Mouse (Mus musculus) v-Abl transformed pro-B cells (cell line): Measurements from ENCODE around the gene Kcnn4.

ENCODE experiments used
- in situ Hi-C, 2 experiments: fragments of 400-800 bp; cut with MboI; formaldehyde crosslinking; loops; one replicate each; pipeline ENCODE4 v1.15.1; 2025; ENCODE audit not compliant: unreplicated experiment in 2 of 2

Gene Kcnn4

DNA sequence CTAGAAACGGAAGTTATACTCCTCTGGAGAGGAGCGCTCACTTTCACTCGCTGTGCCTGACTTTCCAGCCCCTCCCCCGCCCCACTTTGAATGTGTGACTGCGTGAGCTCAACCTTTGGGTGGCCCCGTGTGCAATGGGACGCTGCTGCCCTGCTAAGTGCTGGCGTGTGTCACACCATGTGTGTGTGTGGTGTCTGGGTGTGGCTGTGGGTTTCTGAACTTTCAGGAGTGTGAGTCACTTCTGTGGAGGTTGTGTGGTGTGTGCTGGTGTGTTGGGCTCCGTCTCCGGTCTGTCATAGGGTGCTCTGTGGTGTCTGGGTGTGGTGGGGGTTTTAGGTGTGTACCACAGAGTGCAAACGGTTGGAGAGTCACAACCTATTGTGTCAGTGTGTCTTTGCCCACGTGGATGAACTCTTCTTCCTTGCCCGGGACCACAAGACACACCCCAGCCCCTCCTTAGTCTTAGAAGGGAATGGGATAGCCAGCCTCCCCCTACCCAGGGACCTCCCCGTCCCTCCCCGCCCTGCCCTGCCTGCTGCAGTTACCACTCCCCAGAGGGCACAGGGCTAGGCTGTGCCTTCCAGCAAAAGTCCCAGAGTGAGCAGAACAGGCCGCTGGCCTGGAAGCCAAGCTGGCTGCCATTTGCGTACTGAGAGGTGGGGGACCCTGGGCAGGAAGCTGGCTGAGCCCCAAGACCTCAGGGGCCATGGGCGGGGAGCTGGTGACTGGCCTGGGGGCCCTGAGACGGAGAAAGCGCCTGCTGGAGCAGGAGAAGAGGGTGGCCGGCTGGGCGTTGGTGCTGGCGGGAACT is at the start of gene Kcnn4:
Gene Kcnn4 (plus strand): TSS at position 533 of the 811 bp plus-strand sequence.
- in situ Hi-C loops, result loop anchor here in 1 of 2 experiments (10.0 kb wide), 1 partner anchor 215 kb away; no protein-coding TSS in a partner anchor

DNA sequence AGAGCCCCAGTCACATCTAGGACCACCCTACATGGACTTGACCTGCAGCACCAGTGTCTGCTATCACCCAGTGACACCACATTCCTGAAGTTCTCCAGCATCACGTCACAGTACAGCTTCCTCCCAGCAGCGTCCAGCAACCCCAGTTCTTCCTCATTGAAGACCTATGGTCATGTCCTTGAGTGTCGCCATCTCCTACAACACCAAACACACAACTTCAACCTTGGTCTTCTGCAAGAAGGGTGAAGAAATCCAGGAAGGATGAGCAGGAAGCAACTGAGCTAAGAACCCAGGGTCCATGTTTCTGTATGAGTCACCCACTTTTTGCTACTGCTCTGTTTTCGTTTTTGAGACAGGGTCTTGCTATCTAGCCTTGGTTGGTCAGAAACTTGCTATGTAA is 47.5 kb upstream of the Kcnn4 start:
- in situ Hi-C loops, result loop anchor here (25.0 kb wide), 2 partner anchors 640 to 1440 kb away; partner anchors contain the start of genes Hnrnpul1 (in 2 of the 2) and Rabac1 (in 1 of the 2)

DNA sequence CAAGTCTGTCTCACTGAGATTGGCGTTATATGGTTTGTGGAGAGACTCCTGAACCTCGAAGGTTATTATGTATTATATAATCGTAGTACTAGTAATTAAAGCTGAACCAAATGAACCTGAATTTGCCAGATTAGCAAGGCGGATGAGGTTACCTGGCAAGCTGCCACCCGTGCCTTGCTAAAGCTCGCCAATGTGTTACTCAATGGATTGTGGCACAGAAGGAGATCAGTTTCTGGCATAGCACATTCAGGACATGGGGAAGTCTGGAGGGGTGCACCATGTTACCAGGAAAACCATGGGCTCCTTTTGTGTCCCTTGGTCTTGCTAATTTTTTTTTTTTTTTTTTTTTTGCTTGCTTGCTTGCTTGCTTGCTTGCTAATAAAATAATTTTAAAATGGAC is 44.9 kb upstream of the Kcnn4 start:
- in situ Hi-C loops, result no loop called here

DNA sequence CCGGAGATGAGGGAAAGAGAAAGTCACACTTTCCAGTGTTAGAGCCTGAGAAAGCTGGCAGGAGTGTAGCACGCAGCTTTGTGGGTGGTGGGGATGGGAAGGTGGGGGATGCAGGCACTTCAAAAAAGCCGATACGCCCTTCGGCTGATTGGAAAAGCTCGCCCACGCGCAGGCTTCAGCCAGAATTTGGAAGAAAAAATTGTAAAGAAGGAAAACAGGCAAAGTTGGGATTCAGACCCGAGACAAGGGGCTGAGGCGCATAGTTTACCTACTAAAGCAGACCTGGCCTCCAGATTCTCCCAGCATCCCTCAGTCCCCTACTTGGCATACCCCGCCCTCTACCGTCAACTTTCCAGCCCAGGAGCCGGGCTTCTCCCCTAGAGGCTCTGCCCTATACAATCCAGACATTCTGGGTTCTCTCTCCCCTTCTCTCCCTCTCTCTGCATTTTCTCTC is 44.4 kb upstream of the Kcnn4 start:
- in situ Hi-C loops, result no loop called here

DNA sequence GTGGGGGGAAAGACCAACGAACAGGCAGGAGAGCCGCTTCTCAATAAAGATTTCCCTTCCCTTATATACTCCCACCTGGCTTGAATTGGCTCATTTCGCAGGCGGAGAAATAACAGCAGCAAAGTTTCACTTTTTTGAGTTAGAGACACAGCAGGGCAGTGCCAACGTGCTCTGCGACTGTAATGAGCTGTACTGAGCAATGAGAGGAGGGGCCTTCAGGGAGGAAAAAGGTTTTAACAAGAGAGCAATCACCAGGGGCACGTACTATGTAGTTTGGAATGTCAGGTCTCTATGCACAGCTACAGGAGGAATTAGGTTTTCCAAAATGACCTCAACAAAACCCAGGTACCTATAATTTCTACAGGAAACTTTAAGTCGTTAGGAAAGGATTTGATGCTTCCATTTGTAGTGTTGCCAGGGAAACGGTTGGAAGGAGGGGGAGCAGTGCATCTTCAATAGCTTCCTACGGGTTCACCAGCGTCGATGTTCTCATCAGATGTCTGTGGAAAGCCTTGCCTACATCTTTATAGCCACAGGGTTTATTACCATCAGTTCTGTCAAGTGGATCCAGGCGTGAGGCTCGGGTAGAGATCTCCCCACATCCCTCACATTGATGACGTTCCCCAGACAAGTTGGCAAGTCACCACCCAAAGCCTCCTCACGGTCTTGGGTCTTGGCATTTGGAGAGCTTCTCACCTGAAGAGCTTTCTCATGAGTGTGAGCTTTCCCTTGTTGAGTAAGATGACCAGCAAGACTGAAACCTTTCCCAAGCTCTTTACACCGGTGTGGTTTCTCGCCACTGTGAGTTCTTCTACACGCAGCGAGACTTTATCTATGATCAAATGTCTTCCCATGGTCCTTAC is 43.6 kb upstream of the Kcnn4 start:
- in situ Hi-C loops, result no loop called here

DNA sequence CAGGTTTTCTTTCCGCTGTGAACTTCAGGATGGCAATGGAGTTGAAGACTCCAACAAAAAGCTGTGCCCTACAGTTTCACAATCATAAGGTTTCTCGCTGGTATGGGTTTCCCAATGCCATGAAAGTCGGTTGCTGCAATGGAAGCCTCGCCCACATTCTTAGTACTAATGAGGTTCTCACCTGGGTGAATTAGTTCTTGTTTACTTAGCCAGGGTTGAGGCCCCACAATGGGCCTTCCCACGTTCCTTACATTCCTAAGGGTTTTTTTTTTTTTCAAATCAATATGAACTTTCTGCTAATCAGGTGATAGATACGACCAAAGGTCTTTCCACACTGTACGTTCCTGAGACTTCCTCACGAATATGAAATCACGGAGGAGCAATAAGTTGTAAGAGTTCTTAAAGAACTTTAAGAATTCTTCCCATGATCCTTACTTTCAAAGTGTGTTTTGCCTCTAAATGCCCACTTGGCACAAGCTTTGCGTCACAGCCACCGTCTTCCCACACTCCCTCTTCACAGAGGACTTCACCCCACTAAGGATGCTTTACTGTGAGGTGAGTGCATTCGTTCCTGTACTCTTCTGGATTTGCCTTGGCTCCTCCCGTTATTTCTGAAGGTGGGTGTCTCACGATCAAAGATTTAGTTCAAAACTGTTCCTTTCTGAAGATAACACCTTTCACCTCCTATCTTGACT is 42.6 kb upstream of the Kcnn4 start:
- in situ Hi-C loops, result no loop called here

DNA sequence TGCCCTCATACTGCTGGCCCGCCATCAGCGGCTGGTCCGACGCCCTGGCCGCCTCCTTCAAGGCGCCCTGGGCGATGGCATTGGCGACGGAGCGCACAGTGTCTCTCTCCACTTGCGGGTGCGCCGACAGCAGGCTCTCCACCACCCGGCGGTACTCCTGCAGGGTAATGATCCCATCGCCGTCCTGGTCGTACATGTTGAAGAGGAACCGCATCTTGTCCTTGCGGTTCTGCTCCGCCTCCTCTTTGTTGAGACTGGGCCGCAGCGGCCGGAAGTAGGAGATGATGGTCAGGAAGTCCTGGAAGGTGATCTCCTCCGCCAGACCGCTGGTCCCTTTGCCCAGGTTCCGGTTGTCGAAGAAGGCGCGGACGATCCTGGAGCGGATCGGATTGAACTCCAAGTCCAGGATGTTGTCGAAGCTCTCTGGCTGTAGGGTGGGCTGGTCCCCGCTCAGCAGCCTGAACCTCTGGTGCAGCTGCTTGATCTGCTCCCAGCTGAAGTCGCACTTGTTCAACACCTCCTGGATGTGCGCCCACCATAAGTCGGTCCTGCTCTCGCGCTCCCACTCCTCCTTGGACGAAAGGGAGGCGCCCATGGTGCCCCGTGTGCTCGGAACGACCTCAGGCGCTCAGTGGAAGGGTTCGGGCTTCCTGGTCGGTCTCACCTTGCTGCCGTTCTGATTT is 36.6 kb upstream of the Kcnn4 start, which contains the start of gene Tescl:
Gene Tescl (minus strand): TSS at position 633 of the 683 bp plus-strand sequence.
- in situ Hi-C loops, result no loop called here

DNA sequence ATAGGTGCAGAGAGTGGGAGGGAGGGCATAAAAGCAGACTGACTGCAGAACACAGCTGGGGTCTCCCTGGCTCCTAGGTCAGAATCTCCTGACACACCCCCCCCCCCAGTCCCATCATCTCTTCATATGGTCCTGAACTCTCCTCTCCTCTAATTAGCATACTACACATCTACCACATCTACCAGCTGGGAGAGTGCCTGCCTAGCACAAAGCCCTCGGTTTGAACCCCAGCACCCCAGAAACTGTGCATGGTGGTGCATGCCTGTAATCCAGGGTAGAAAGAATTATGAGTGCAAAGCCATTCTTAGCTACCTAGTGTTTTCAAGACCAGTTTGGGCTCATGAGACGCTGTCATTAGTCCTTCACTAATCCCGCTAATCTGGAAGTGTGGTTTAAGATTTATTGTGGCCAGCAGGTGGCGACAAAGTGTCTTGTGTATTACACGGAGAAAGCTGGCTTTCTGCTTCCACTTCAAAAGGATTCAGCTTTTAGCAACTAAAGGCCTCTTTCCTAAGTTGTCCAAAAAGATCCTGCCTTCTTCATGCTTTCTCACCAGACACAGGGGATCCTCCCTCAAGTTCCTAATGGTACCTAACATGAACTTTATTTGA is 34.3 kb upstream of the Kcnn4 start:
- in situ Hi-C loops, result no loop called here

DNA sequence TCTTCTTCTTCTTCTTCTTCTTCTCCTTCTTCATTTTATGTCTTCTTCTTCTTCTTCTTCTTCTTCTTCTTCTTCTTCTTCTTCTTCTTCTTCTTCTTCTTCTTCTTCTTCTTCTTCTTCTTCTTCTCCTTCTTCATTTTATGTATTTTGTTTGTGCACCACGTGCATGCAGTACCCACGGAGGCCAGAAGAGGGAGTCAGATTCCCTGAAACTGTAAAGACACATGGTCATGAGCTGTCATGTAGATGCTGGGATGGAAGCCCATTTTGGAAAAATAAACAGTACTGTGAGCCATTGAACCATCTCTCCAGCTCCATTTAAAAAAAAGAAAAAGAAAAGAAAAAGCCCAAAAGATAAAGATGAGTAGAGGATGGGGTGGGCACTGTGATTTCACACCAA is 31.8 kb upstream of the Kcnn4 start:
- in situ Hi-C loops, result no loop called here

DNA sequence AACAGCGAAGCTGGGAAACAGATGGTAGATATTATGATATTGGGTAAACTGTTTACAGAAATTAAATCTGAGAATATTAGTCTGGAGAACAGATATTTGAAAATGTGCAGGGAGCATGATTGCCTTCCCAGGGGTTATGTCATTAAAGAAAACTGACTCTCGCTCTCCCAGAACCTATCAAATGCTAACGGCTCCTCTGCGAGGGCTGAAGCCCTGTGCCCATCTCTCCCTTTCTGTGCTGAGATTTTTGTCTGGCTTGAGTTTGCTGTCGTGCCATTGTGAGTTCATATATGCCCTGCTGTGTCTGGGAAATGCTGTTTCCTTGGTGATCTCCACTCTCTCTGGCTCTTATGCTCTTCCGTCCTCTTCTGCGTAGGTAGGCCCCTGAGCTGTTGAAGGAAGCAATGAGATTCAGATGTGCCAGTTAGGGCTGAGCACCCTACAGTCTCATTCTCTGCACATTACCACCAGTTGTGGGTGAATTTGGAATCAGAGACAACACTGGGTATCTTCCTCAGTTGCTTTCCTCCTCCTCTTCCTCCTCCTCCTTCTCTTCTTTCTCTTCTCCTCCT is 26.3 kb upstream of the Kcnn4 start:
- in situ Hi-C loops, result no loop called here

DNA sequence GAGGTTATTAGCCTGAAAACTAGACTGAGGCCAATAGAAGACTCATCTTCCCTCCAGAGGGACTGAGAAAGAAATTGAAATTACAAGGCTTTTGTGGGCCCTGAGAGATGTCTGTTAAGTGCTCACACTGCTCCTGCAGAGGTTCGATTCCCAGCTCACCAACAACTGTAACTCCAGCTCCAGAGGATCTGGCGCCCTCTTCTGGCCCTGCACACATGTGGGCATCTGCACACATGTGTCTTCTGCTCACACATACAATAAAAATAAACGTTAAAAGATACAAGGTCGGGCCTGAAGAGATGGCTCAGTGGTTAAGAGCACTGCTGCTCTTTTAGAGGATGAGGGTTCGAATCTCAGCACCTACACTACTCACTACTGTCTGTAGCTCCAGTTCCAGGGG is 23.6 kb upstream of the Kcnn4 start:
- in situ Hi-C loops, result no loop called here

DNA sequence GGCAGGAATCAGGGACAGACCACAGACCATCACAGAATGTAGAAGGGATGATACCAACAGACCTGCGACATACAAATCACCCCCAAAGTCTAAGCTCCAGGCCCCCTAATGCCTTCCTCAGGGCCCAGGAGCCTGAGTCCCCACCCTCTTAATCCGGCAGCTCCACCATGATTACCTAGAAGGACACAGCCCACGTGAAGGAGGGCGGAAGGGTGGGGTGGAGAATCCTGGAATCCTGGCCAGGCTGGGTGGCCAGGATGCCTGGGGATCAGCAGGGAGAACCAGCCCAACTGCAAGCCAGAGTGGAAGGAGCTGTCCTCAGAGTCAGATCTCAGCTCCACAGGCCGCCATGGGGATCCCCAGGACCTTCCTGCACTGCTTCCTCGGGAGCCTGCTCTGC is 21.2 kb upstream of the Kcnn4 start, which contains the start of gene Lypd5:
Gene Lypd5 (plus strand): TSS at position 301 of the 400 bp plus-strand sequence.
- in situ Hi-C loops, result no loop called here

DNA sequence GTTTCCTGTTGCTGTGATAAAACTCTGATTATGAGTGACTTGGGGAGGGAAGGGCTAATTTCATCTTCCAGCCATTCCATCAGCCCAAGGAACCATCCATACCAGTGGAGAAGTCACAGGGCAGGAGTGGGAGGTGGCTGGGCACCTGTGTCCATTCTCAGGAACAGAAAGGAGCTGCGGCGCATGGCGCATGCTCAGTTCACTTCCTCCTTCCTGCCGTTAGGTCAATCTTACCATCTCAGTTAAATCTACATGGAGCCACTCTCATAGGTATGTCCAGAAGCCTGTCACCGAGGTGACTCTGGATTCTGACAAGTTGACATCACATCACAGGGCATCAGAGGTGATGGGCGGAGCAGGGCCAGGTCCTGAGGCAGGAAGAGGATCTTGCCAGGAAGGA is 14.4 kb upstream of the Kcnn4 start:
- in situ Hi-C loops, result loop anchor here in 1 of 2 experiments (5.0 kb wide), 1 partner anchor 388 kb away; no protein-coding TSS in a partner anchor

DNA sequence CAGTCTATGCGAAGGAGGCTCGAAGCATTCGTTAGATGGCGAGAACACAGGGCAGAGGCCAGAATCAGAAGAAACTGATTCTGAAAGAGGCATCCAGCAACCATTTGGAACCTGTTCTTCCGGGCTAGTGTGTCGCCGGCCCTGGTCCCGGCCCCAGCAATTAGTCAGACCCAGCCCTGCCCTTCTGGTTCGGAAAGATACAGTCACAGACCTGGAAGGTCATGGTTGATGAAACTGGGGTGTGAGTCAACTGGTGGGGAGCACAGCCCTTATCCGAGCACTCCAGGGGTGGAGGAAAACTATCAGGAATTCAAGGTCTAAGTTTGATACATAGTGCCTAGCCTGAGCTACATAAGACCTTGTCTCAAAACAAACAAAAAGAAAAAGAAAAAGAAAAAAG is 14.0 kb upstream of the Kcnn4 start:
- in situ Hi-C loops, result loop anchor here in 1 of 2 experiments (5.0 kb wide), 1 partner anchor 389 kb away; no protein-coding TSS in a partner anchor

DNA sequence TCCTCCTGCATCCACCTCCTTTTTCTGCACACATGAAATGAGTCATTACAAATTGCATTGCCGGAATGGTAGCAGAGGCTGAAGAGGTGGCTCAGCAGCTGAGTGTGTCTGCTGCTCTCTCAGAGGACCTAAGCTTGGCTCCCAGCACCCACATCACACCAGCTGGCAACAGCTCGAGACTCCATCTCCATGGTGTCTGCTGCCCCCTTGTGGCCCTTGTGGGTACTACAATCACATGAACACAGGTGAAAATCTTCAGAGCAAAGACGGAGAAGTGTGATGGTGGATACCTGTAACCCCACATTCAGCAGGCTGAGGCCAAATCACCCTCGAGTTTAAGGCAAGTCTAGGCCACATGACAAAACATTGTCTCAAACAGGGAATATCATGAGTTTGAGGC is 12.2 kb upstream of the Kcnn4 start:
- in situ Hi-C loops, result loop anchor here in 1 of 2 experiments (5.0 kb wide), 1 partner anchor 391 kb away; no protein-coding TSS in a partner anchor

DNA sequence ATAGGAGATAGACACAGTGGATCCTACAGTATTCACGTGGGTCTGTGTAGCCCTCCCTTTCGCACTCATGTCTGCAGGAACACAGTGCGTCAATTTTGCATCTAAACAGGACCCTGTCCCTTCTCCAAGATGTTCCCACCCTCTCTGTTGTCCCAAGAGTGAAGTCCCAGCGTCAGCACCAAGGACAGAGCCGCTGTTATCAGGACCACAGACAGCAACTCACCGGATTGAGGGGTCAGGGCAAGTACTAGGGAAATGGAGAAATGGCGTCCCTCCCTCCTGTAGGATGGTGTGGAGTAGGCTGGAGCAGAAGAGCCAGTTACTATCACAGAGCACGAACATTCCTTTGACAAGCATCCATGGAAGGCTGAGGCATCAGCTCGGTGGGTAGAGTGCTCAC is 10.8 kb upstream of the Kcnn4 start:
- in situ Hi-C loops, result loop anchor here in 1 of 2 experiments (5.0 kb wide), 1 partner anchor 392 kb away; no protein-coding TSS in a partner anchor

DNA sequence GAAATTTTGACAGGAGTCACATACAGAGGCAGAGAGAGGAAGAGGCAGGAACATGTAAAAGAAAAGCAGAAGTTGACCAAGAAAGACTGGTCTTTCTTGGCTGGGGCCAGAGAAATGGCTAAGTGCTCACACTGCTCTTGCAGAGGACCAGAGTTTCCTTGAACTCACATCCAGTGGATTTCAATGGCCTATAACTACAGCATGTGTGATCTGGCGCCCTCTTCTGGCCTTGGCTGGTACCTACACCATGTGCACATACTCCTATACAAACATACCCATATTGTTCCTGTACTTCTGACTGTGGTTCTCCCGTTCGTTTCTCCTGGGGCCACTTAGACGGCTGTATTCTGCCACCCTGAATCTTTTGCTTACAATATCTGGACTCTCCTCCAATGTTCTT is 9.1 kb upstream of the Kcnn4 start:
- in situ Hi-C loops, result loop anchor here in 1 of 2 experiments (5.0 to 10.0 kb wide), 2 partner anchors 206 to 394 kb away; no protein-coding TSS in a partner anchor

DNA sequence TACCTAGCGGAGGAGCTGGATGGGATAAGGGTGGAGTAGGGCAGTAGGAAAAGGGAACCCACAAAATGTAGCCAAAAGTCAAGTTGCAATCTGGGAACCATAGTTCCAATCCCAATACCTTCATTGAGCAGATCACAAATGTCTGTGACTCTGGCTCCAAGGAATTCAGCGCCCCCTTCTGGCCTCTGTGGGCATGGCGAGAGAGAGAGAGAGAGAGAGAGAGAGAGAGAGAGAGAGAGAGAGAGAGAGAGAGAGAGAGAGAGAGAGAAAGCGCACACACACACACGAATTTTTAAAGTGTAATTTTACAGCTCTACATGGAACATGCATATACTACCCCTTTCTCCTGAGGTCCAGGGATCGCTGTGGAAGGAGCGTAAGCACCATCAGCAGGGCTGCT is 6.8 kb upstream of the Kcnn4 start:
- in situ Hi-C loops, result loop anchor here in 1 of 2 experiments (5.0 to 10.0 kb wide), 2 partner anchors 208 to 396 kb away; no protein-coding TSS in a partner anchor

DNA sequence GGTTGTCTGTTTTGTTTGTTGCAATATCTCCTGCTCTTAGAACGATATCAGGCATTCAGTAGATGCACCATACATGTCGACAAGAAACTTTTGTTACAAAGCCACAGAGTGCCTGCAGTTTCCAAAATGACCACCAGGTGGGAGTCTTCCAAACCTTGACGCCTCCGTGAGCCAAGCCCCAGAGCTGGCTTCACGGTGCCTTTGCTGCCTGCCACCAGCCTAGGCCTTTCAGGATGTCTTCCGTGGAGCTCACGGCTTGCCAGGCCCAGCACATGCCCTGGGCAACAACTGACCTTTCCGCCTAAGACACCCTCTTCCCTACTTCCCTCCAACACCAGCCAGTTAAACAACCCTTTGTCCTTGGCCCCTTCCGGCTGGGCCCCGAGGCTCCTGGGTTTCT is 5.2 kb upstream of the Kcnn4 start:
- in situ Hi-C loops, result loop anchor here in 1 of 2 experiments (5.0 to 10.0 kb wide), 2 partner anchors 210 to 398 kb away; no protein-coding TSS in a partner anchor
